Mouse (Mus musculus): ENCODE data around the gene Dip2b. TPM values are rescaled to one million over a fixed set of nuclear protein-coding genes. Genes with fewer than 3 reads are reported as not detected.
A peak's percentile ranks its signal among the peaks of the same experiment; 100 is the strongest.

Gene Dip2b
- polyA plus RNA-seq, 1 experiment = 7.1 TPM

- Histone ChIP-seq H3K27ac (ENCODE audit: control insufficient read depth, insufficient read depth, low read depth, low read length, poor library complexity) (no peak overlapping the region), H3K4me1 (ENCODE audit: control insufficient read depth, insufficient read depth, low read length) (peaks cover 5% of the 10 kb centered on the region; the same call in 1 of the 2 replicates), H3K4me3 (replicated peaks; ENCODE audit: control insufficient read depth, low read depth, low read length) (no peak overlapping the region)
- WGBS = 58% methylated on average over 3 of the region's 3 CpGs
- TF ChIP-seq POLR2A (IDR thresholded peaks at IDR 0.05; ENCODE audit: borderline replicate concordance, control insufficient read depth, low read depth, low read length) (no peak), CTCF (IDR thresholded peaks at IDR 0.05; ENCODE audit: control insufficient read depth, insufficient read depth, low read length) (no peak)
These were observed 19.7 kb downstream of the Dip2b start for GRCm38 (mm10) chr15:100058143-100058542.

GRCm38 (mm10) chr15:100058912-100059311 is 20.4 kb downstream of the Dip2b start:
- Histone ChIP-seq H3K27ac (ENCODE audit: control insufficient read depth, insufficient read depth, low read depth, low read length, poor library complexity) (no peak overlapping the region), H3K4me1 (ENCODE audit: control insufficient read depth, insufficient read depth, low read length) (peaks cover 5% of the 10 kb centered on the region; the same call in 1 of the 2 replicates), H3K4me3 (replicated peaks; ENCODE audit: control insufficient read depth, low read depth, low read length) (no peak overlapping the region)
- TF ChIP-seq POLR2A (IDR thresholded peaks at IDR 0.05; ENCODE audit: borderline replicate concordance, control insufficient read depth, low read depth, low read length) (no peak), CTCF (IDR thresholded peaks at IDR 0.05; ENCODE audit: control insufficient read depth, insufficient read depth, low read length) (no peak)
- WGBS = 85% methylated on average over 11 of the region's 11 CpGs

GRCm38 (mm10) chr15:100059626-100060311 is 21.3 kb downstream of the Dip2b start:
- TF ChIP-seq CTCF (IDR thresholded peaks at IDR 0.05; ENCODE audit: control insufficient read depth, insufficient read depth, low read length) (no peak), POLR2A (IDR thresholded peaks at IDR 0.05; ENCODE audit: borderline replicate concordance, control insufficient read depth, low read depth, low read length) (no peak)
- Histone ChIP-seq H3K4me3 (replicated peaks; ENCODE audit: control insufficient read depth, low read depth, low read length) (no peak overlapping the region), H3K4me1 (ENCODE audit: control insufficient read depth, insufficient read depth, low read length) (peaks cover 5% of the 10 kb centered on the region; the same call in 1 of the 2 replicates), H3K27ac (ENCODE audit: control insufficient read depth, insufficient read depth, low read depth, low read length, poor library complexity) (no peak overlapping the region)
- 81% methylated on average over 7 of the region's 7 CpGs for WGBS

GRCm38 (mm10) chr15:100060513-100061140 is 22.2 kb downstream of the Dip2b start:
- H3K4me1 ChIP-seq (ENCODE audit: control insufficient read depth, insufficient read depth, low read length) = peaks cover 5% of the 10 kb centered on the region; the same call in 1 of the 2 replicates
- TF ChIP-seq CTCF (IDR thresholded peaks at IDR 0.05; ENCODE audit: control insufficient read depth, insufficient read depth, low read length) (no peak), POLR2A (IDR thresholded peaks at IDR 0.05; ENCODE audit: borderline replicate concordance, control insufficient read depth, low read depth, low read length) (no peak)
- WGBS = 25% methylated on average over 4 of the region's 4 CpGs
- peak overlapping the region; percentile 68; the same call in 1 of the 2 replicates for H3K27ac ChIP-seq (ENCODE audit: control insufficient read depth, insufficient read depth, low read depth, low read length, poor library complexity)
- H3K4me3 ChIP-seq (replicated peaks; ENCODE audit: control insufficient read depth, low read depth, low read length) = peak overlapping the region; percentile 1

- WGBS = 85% methylated on average over 3 of the region's 3 CpGs
- Histone ChIP-seq H3K4me1 (ENCODE audit: control insufficient read depth, insufficient read depth, low read length) (peaks cover 4% of the 10 kb centered on the region; the same call in 1 of the 2 replicates), H3K27ac (ENCODE audit: control insufficient read depth, insufficient read depth, low read depth, low read length, poor library complexity) (no peak overlapping the region), H3K4me3 (replicated peaks; ENCODE audit: control insufficient read depth, low read depth, low read length) (no peak overlapping the region)
- TF ChIP-seq POLR2A (IDR thresholded peaks at IDR 0.05; ENCODE audit: borderline replicate concordance, control insufficient read depth, low read depth, low read length) (no peak), CTCF (IDR thresholded peaks at IDR 0.05; ENCODE audit: control insufficient read depth, insufficient read depth, low read length) (no peak)
These were observed 22.9 kb downstream of the Dip2b start for GRCm38 (mm10) chr15:100061377-100061776.

GRCm38 (mm10) chr15:100063229-100063773 is 24.8 kb downstream of the Dip2b start:
- Histone ChIP-seq H3K4me1 (ENCODE audit: control insufficient read depth, insufficient read depth, low read length) (peaks cover 4% of the 10 kb centered on the region; the same call in 1 of the 2 replicates), H3K27ac (ENCODE audit: control insufficient read depth, insufficient read depth, low read depth, low read length, poor library complexity) (no peak overlapping the region), H3K4me3 (replicated peaks; ENCODE audit: control insufficient read depth, low read depth, low read length) (no peak overlapping the region)
- TF ChIP-seq CTCF (IDR thresholded peaks at IDR 0.05; ENCODE audit: control insufficient read depth, insufficient read depth, low read length) (no peak), POLR2A (IDR thresholded peaks at IDR 0.05; ENCODE audit: borderline replicate concordance, control insufficient read depth, low read depth, low read length) (no peak)
- WGBS = 82% methylated on average over 13 of the region's 13 CpGs

- H3K4me1 ChIP-seq (ENCODE audit: control insufficient read depth, insufficient read depth, low read length) = no peaks in the 10 kb centered on the region; the same call in 1 of the 2 replicates
- H3K27ac ChIP-seq (ENCODE audit: control insufficient read depth, insufficient read depth, low read depth, low read length, poor library complexity) = no peak overlapping the region
- H3K4me3 ChIP-seq (replicated peaks; ENCODE audit: control insufficient read depth, low read depth, low read length) = no peak overlapping the region
- TF ChIP-seq CTCF (IDR thresholded peaks at IDR 0.05; ENCODE audit: control insufficient read depth, insufficient read depth, low read length) (no peak), POLR2A (IDR thresholded peaks at IDR 0.05; ENCODE audit: borderline replicate concordance, control insufficient read depth, low read depth, low read length) (no peak)
- WGBS = 72% methylated on average over 9 of the region's 9 CpGs
These were observed 28.2 kb downstream of the Dip2b start for GRCm38 (mm10) chr15:100066702-100067101.

- H3K4me1 ChIP-seq (ENCODE audit: control insufficient read depth, insufficient read depth, low read length) = no peaks in the 10 kb centered on the region; the same call in 1 of the 2 replicates
- H3K27ac ChIP-seq (ENCODE audit: control insufficient read depth, insufficient read depth, low read depth, low read length, poor library complexity) = no peak overlapping the region
- H3K4me3 ChIP-seq (replicated peaks; ENCODE audit: control insufficient read depth, low read depth, low read length) = no peak overlapping the region
- WGBS = 73% methylated on average over 4 of the region's 4 CpGs
- no peak for TF ChIP-seq POLR2A (IDR thresholded peaks at IDR 0.05; ENCODE audit: borderline replicate concordance, control insufficient read depth, low read depth, low read length)
- TF ChIP-seq CTCF (IDR thresholded peaks at IDR 0.05; ENCODE audit: control insufficient read depth, insufficient read depth, low read length) = no peak
These were observed 30.6 kb downstream of the Dip2b start for GRCm38 (mm10) chr15:100069101-100069500.
